Mouse (Mus musculus) embryonic facial prominence, embryonic 14.5 days (tissue): Measurements from ENCODE around the gene Gls. TPM values are rescaled to one million over a fixed set of nuclear protein-coding genes. Genes with fewer than 3 reads are reported as not detected.

Experiments used
- ATAC-seq: fragments of 200-750 bp; cut with Nextera tagmentation; 2 replicates; pipeline ENCODE4 v1.8.0; 2017; ENCODE audit warnings: low read depth, moderate number of reproducible peaks, moderate TSS enrichment
- DNase-seq: peaks from one replicate; pipeline ENCODE4 v3.0.0-alpha.2; 2015; ENCODE audit warnings: low spot score
- H3K27ac ChIP-seq: fragments of 300-500 bp; sonication (generic); replicated peaks from 2 replicates; pipeline ENCODE4 v1.5.1; 2014; ENCODE audit warnings: low read depth, mild to moderate bottlenecking, low read length, moderate library complexity
- H3K27me3 ChIP-seq: fragments of 300-500 bp; sonication (generic); replicated peaks from 2 replicates; pipeline ENCODE4 v1.6.1; 2014; ENCODE audit warnings: low read length; ENCODE audit not compliant: control insufficient read depth, insufficient read depth
- H3K36me3 ChIP-seq: fragments of 300-500 bp; sonication (generic); 2 replicates; pipeline ENCODE4 v1.6.1; 2014; ENCODE audit warnings: low read length, mixed read lengths; ENCODE audit not compliant: control insufficient read depth, insufficient read depth
- H3K4me1 ChIP-seq: fragments of 300-500 bp; sonication (generic); 2 replicates; pipeline ENCODE4 v1.6.1; 2014; ENCODE audit warnings: antibody characterized with exemption, low read length; ENCODE audit not compliant: control insufficient read depth, insufficient read depth
- H3K4me2 ChIP-seq: fragments of 300-500 bp; sonication (generic); 2 replicates; pipeline ENCODE4 v1.6.1; 2014; ENCODE audit warnings: low read depth, mild to moderate bottlenecking, low read length, moderate library complexity, mixed read lengths
- H3K4me3 ChIP-seq: fragments of 300-500 bp; sonication (generic); 2 replicates; pipeline ENCODE4 v1.5.1; 2014; ENCODE audit warnings: low read depth, mild to moderate bottlenecking, low read length
- H3K9ac ChIP-seq: fragments of 300-500 bp; sonication (generic); 2 replicates; pipeline ENCODE4 v1.6.1; 2014; ENCODE audit warnings: low read depth, mild to moderate bottlenecking, low read length, moderate library complexity, mixed read lengths
- H3K9me3 ChIP-seq: fragments of 300-500 bp; sonication (generic); 2 replicates; pipeline ENCODE4 v1.6.1; 2016; ENCODE audit warnings: low read length; ENCODE audit not compliant: control insufficient read depth
- WGBS: fragments of 180-500 bp; shearing (Covaris S2); extraction: QIAGEN DNeasy Blood & Tissue Kit; methylation state at CpG from one replicate; pipeline ENCODE4 v1.1.7; 2014; 5-methylcytosine and 5-hydroxymethylcytosine counted together
- polyA plus RNA-seq: library from polyadenylated mRNA; unstranded; fragments of >200 nt; fragmentation: Nextera tagmentation; extraction: Ambion mirVana; gene quantifications from 2 replicates; pipeline ENCODE4 v1.2.1, GENCODE M21; 2014

Gls gene
- polyA plus RNA-seq, 1 experiment from 2014 or later: 39.1 TPM

DNA sequence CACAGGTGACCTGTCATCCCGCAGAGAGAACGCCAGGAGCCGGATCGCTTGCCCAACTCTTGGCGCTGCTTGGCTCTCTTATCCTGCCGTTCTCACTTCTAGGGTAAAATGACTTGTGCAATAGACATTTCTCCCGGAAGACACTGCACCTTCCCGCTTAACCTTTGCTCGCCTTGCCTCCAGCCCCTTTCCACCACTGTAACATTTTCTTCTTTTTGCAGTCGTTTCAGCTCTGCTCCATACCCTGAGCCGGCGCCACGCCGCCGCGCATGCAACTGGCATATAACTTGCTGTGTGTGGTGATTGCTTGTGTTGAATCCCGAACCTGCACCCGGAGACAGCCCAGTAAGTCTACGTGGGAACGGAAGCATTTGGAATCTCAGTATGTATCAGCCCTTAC lies 113.3 kb downstream of the Gls start:
- DNase-seq (peak; percentile 12), ATAC-seq (peak; percentile 14)
- Histone ChIP-seq H3K27me3 (no peaks in the 10 kb centered on the region), H3K4me3 (peak overlapping the region; percentile 93), H3K9ac (peak overlapping the region; percentile 78), H3K4me2 (peak overlapping the region; percentile 73), H3K27ac (no peak overlapping the region), H3K9me3 (no peaks in the 10 kb centered on the region), H3K36me3 (peaks cover 4% of the 10 kb centered on the region; the same call in 1 of the 2 replicates), H3K4me1 (no peaks in the 10 kb centered on the region)
- WGBS: under 1% methylated on average over 19 of the region's 20 CpGs

GRCm38 (mm10) chr1:52118860-52119591 lies 114.0 kb downstream of the Gls start, which contains the start of gene Stat1:
TSS of gene Stat1 (plus strand) at chr1:52119440.
- H3K27me3 ChIP-seq: no peaks in the 10 kb centered on the region
- H3K4me1 ChIP-seq: no peaks in the 10 kb centered on the region
- peak within 1 kb of the TSS; percentile 78 for H3K9ac ChIP-seq
- H3K27ac ChIP-seq: peak within 1 kb of the TSS; percentile 48; the same call in 1 of the 2 replicates
- peaks cover 4% of the 10 kb centered on the region; the same call in 1 of the 2 replicates for H3K36me3 ChIP-seq
- peak; percentile 92 for DNase-seq
- peak within 1 kb of the TSS; percentile 93 for H3K4me3 ChIP-seq
- peak within 1 kb of the TSS; percentile 73 for H3K4me2 ChIP-seq
- WGBS: 4% methylated on average over 35 of the region's 37 CpGs
- H3K9me3 ChIP-seq: no peaks in the 10 kb centered on the region
- ATAC-seq: peak; percentile 96

GRCm38 (mm10) chr1:52117777-52118176 lies 115.3 kb downstream of the Gls start:
- H3K27me3 ChIP-seq: no peaks in the 10 kb centered on the region
- no peak overlapping the region for H3K9ac ChIP-seq
- H3K4me3 ChIP-seq: no peak overlapping the region
- H3K4me1 ChIP-seq: peaks cover 4% of the 10 kb centered on the region; the same call in 1 of the 2 replicates
- 76% methylated on average over 1 of the region's 1 CpGs for WGBS
- H3K27ac ChIP-seq: no peak overlapping the region
- no peaks in the 10 kb centered on the region; the same call in 1 of the 2 replicates for H3K36me3 ChIP-seq
- ATAC-seq (no peak), DNase-seq (no peak)
- H3K9me3 ChIP-seq: no peaks in the 10 kb centered on the region
- no peak overlapping the region for H3K4me2 ChIP-seq

GRCm38 (mm10) chr1:52116441-52116840 lies 116.6 kb downstream of the Gls start:
- H3K4me2 ChIP-seq: no peak overlapping the region
- H3K27ac ChIP-seq: no peak overlapping the region
- DNase-seq: no peak
- no peaks in the 10 kb centered on the region for H3K9me3 ChIP-seq
- ATAC-seq: no peak
- H3K4me3 ChIP-seq: no peak overlapping the region
- no peaks in the 10 kb centered on the region for H3K36me3 ChIP-seq
- 74% methylated on average over 3 of the region's 3 CpGs for WGBS
- H3K9ac ChIP-seq: no peak overlapping the region
- H3K27me3 ChIP-seq: no peaks in the 10 kb centered on the region
- peaks cover 4% of the 10 kb centered on the region; the same call in 1 of the 2 replicates for H3K4me1 ChIP-seq

GRCm38 (mm10) chr1:52113666-52114069 lies 119.4 kb downstream of the Gls start:
- no peaks in the 10 kb centered on the region for H3K9me3 ChIP-seq
- peak overlapping the region; percentile 61 for H3K9ac ChIP-seq
- no peaks in the 10 kb centered on the region for H3K36me3 ChIP-seq
- peaks cover 4% of the 10 kb centered on the region; the same call in 1 of the 2 replicates for H3K4me1 ChIP-seq
- ATAC-seq: peak; percentile 98
- no peaks in the 10 kb centered on the region for H3K27me3 ChIP-seq
- H3K4me2 ChIP-seq: peak overlapping the region; percentile 54
- H3K4me3 ChIP-seq: peak overlapping the region; percentile 31
- 0% methylated on average over 31 of the region's 32 CpGs for WGBS
- DNase-seq: peak; percentile 98
- H3K27ac ChIP-seq: peak overlapping the region; percentile 62

Other genes with a start within 250 kb of the Gls start
- gene Stat4, start 246.1 kb downstream of the Gls start, polyA plus RNA-seq: 0.92 and 1.1 TPM in 2 replicates
- 21.2 and 24.6 TPM in 2 replicates for gene Stat1, start 113.8 kb downstream of the Gls start, polyA plus RNA-seq